Mouse (Mus musculus): ENCODE measurements around the gene Ralbp1.

Ralbp1 gene

DNA sequence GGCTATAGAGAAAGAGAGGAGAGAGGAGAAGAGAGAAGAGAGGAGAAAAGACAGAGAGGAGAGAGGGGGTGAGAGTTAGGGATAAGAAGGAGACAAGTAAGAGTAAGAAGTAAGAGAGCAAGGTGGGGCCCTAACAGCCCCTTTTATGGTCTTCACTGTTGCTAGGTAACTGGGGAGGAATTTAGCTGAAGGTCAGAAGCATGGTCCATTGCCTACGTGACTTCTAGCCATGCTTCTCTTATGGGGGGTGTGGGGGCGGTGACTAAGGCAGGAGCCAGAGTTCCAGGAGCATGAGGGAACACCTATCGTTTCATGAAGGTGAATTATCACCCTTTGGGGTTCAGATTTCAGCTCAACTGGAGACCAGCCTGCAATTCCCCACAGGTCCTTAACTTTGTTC, 10.4 kb upstream of the Ralbp1 start:
- DNase-seq (ENCODE audit: low read depth, low spot score) = no peak

- peak; percentile 32 for DNase-seq (ENCODE audit: low read depth, low spot score)
Observed at GRCm38 (mm10) chr17:65889476-65889875, 3.9 kb upstream of the Ralbp1 start.

DNA sequence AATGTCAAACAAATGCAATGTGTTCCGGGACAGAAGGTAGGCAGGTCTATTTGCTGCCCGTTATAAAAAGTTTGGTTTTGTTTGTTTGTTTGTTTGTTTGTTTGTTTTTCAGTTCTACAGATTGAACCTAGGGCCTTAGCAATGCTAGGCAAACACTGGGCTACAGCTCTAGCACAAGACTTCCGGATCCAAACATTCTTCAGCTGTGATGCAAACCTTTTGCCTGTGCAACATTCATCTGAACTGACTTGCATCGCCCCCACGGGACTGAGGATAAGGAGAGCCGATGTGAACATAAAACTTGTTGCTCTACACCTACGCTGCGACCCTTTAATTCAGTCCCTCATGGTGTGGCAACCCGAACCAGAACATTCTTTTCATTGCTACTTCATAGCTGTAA, 973 bp upstream of the Ralbp1 start:
- peak; percentile 78 for DNase-seq (ENCODE audit: low read depth, low spot score)

GRCm38 (mm10) chr17:65885398-65885696, 251 bp downstream of the Ralbp1 start:
- no peak for DNase-seq (ENCODE audit: low read depth, low spot score)

GRCm38 (mm10) chr17:65884691-65885397, 754 bp downstream of the Ralbp1 start:
- peak; percentile 100 for DNase-seq (ENCODE audit: low read depth, low spot score)

DNA sequence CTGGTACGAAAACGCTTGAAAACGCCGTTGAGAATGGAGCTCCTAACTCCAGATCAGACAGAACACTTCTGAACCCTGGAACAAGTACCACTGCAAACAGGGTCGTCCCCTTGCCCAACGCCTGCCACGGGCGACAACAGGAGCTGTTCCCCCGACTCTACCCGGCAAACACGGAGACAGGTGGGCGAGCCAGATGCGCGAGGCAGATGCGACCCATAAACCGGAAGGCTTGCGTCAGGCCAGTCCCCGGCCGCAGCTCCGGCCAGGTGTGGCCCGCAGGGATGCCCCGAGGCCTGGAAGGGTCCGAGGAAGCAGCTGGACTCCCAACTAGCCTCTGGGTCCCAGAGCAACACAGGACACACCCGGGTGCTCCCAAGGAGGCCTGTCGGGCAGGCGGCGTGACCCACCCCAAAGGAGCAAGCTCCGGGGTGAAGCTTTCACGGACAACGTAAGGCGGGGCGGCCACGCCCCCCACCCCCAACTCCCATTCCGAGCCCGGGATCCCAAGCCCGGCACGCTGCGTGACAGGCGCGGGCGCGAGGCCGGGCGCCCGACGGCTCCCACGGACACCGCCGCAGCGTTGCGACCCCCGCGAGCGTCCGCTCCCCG, 1.4 kb downstream of the Ralbp1 start:
- DNase-seq (ENCODE audit: low read depth, low spot score) = peak; percentile 36

- peak; percentile 14 for DNase-seq (ENCODE audit: low read depth, low spot score)
Observed at GRCm38 (mm10) chr17:65877026-65877425, 8.6 kb downstream of the Ralbp1 start.

- DNase-seq (ENCODE audit: low read depth, low spot score) = no peak
Observed at GRCm38 (mm10) chr17:65873834-65874233, 11.8 kb downstream of the Ralbp1 start.

GRCm38 (mm10) chr17:65873156-65873555, 12.4 kb downstream of the Ralbp1 start:
- no peak for DNase-seq (ENCODE audit: low read depth, low spot score)

GRCm38 (mm10) chr17:65872652-65873051, 12.9 kb downstream of the Ralbp1 start:
- DNase-seq (ENCODE audit: low read depth, low spot score) = peak; percentile 32

- DNase-seq (ENCODE audit: low read depth, low spot score) = no peak
Observed at GRCm38 (mm10) chr17:65872051-65872450, 13.5 kb downstream of the Ralbp1 start.

GRCm38 (mm10) chr17:65871641-65872041, 14.0 kb downstream of the Ralbp1 start:
- DNase-seq (ENCODE audit: low read depth, low spot score) = no peak

GRCm38 (mm10) chr17:65870146-65870545, 15.5 kb downstream of the Ralbp1 start:
- peak; percentile 83 for DNase-seq (ENCODE audit: low read depth, low spot score)

DNA sequence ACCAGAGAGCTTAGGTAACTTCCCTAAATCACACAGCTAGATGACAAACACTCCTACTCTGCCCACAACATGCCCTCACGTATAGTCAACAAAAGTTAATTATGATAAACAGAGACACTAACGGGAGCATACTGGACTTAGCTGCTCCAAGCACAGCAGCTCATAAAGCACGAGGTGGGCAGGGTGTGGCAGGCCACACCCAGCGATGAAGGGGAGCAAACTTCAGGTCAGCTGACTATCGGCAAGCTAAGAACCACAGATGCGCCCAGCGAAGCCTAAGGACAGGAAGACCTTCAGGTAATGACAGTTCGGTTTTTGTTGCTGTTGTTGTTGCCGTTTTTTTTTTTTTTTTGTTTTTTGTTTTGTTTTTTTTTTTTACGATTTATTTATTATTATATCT, 15.9 kb downstream of the Ralbp1 start:
- DNase-seq (ENCODE audit: low read depth, low spot score) = no peak

GRCm38 (mm10) chr17:65867996-65868395, 17.6 kb downstream of the Ralbp1 start:
- no peak for DNase-seq (ENCODE audit: low read depth, low spot score)

GRCm38 (mm10) chr17:65866201-65866600, 19.4 kb downstream of the Ralbp1 start:
- DNase-seq (ENCODE audit: low read depth, low spot score) = no peak

DNA sequence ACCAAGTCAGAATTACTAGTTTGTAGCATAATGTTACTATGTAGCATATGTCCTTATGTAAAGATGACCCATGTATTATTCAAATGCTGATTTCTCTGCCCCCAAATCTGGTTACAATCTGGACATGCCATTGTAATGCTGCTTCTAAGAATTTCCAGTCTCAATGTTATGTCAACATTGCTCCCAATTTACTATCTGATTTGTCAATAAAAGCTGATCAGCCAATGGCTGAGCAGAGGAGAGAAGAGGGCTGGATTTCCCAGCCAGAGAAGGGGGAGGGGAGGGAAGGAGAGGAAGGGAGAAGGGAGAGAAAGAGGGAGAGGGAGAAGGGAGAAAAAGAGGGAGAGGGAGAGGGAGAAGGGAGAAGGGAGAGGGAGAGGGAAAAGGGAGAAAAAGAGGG, 20.3 kb downstream of the Ralbp1 start:
- no peak for DNase-seq (ENCODE audit: low read depth, low spot score)

DNA sequence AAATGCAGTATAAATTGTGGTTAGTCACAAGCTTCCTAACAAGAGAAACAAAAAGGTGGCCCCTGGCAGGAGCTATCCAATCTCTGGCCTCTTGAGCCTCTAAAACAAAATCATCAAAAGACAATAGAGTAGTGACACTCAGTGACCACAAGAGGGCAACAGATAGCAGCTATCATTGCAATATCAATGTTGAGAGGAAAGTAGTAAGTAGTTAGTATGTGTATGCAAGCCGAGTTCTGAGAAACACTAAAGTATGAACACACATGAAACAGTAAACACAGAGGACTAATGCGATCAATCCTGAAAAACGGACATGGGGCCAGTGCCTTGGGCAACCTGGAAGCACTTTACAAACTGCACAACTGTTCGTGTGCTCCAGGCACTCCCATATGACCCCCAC, 20.9 kb downstream of the Ralbp1 start:
- peak; percentile 86 for DNase-seq (ENCODE audit: low read depth, low spot score)

GRCm38 (mm10) chr17:65863830-65864229, 21.8 kb downstream of the Ralbp1 start:
- no peak for DNase-seq (ENCODE audit: low read depth, low spot score)

- DNase-seq (ENCODE audit: low read depth, low spot score) = peak; percentile 54
Observed at GRCm38 (mm10) chr17:65862579-65862978, 23.0 kb downstream of the Ralbp1 start.

- no peak for DNase-seq (ENCODE audit: low read depth, low spot score)
Observed at GRCm38 (mm10) chr17:65857617-65858016, 28.0 kb downstream of the Ralbp1 start.

DNA sequence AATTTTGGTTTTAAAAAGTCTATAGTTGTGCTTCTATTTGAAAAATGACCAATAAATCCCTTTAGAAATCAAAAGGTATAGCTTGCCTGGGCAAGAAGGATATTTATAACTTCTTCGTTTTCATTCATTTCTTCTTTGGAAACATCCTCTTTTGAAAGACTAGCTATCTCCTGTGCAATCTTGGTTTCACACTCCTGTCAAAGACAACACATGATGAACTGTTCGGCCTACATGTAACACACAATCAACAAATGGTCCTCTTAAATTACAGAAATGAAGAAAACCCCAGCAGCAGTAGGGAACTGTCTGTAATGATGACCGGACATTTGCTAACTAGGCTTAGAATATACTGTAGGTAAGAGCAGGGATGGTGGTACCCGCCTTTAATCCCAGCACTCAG, 31.6 kb downstream of the Ralbp1 start:
- no peak for DNase-seq (ENCODE audit: low read depth, low spot score)

- DNase-seq (ENCODE audit: low read depth, low spot score) = no peak
Observed at GRCm38 (mm10) chr17:65853326-65853725, 32.3 kb downstream of the Ralbp1 start.

DNA sequence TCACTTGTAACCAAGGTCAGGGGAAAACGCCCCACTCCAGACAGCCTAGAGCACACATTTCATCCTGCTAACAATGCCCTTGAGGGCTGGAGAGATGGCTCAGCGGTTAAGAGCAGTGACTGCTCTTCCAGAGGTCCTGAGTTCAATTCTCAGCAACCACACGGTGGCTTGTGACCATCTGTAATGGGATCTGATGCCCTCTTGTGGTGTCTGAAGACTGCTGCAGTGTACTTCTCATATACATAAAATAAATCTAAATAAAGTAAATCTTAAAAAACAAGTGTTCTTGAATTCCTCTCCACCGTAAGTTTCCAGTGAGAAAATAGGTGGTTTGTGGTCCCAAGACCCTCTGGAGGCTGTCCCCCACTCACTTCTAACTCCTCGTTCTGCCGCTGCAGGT, 33.8 kb downstream of the Ralbp1 start:
- peak; percentile 21 for DNase-seq (ENCODE audit: low read depth, low spot score)
